Mouse (Mus musculus) embryonic facial prominence, embryonic 13.5 days (tissue): ENCODE data around the gene Hykk. TPM values are rescaled to one million over a fixed set of nuclear protein-coding genes. Genes with fewer than 3 reads are reported as not detected.
"Not testable (repeated sequence)": the region's sequence is repeated elsewhere in the genome, so short reads cannot be mapped to it uniquely, and the experiment has no call there.

ENCODE experiments used
- ATAC-seq: fragments of 200-750 bp; cut with Nextera tagmentation; 2 replicates; pipeline ENCODE4 v1.8.0; 2017; ENCODE audit warnings: low read depth; ENCODE audit not compliant: insufficient number of reproducible peaks, insufficient read depth, low FRiP score, low TSS enrichment
- H3K27ac ChIP-seq: fragments of 300-500 bp; sonication (generic); 2 replicates; pipeline ENCODE4 v1.5.1; 2015; ENCODE audit warnings: moderate library complexity, mild to moderate bottlenecking, inconsistent platforms
- H3K27me3 ChIP-seq: fragments of 300-500 bp; sonication (generic); 2 replicates; pipeline ENCODE4 v1.6.1; 2015; ENCODE audit warnings: mild to moderate bottlenecking, inconsistent platforms
- H3K36me3 ChIP-seq: fragments of 300-500 bp; sonication (generic); 2 replicates; pipeline ENCODE4 v1.6.1; 2015; ENCODE audit warnings: mild to moderate bottlenecking, inconsistent platforms
- H3K4me1 ChIP-seq: fragments of 300-500 bp; sonication (generic); 2 replicates; pipeline ENCODE4 v1.6.1; 2015; ENCODE audit warnings: inconsistent platforms
- H3K4me2 ChIP-seq: fragments of 300-500 bp; sonication (generic); 2 replicates; pipeline ENCODE4 v1.6.1; 2015; ENCODE audit warnings: moderate library complexity, mild to moderate bottlenecking, inconsistent platforms
- H3K4me3 ChIP-seq: fragments of 300-500 bp; sonication (generic); 2 replicates; pipeline ENCODE4 v1.5.1; 2015; ENCODE audit warnings: mild to moderate bottlenecking, inconsistent platforms
- H3K9ac ChIP-seq: fragments of 300-500 bp; sonication (generic); 2 replicates; pipeline ENCODE4 v1.6.1; 2015; ENCODE audit warnings: mild to moderate bottlenecking, inconsistent platforms
- H3K9me3 ChIP-seq: fragments of 300-500 bp; sonication (generic); 2 replicates; pipeline ENCODE4 v1.6.1; 2016; ENCODE audit warnings: inconsistent platforms
- WGBS: fragments of 180-500 bp; shearing (Covaris S2); methylation state at CpG from one replicate; pipeline ENCODE4 v1.1.7; 2015; ENCODE audit warnings: mixed read lengths; 5-methylcytosine and 5-hydroxymethylcytosine counted together
- polyA plus RNA-seq: library from polyadenylated mRNA; unstranded; fragments of >200 nt; fragmentation: Nextera tagmentation; extraction: Ambion mirVana; gene quantifications from 2 replicates; pipeline ENCODE4 v1.2.1, GENCODE M21; 2015

The Hykk gene
- polyA plus RNA-seq, 1 experiment from 2014 or later, result 6.8 TPM

DNA sequence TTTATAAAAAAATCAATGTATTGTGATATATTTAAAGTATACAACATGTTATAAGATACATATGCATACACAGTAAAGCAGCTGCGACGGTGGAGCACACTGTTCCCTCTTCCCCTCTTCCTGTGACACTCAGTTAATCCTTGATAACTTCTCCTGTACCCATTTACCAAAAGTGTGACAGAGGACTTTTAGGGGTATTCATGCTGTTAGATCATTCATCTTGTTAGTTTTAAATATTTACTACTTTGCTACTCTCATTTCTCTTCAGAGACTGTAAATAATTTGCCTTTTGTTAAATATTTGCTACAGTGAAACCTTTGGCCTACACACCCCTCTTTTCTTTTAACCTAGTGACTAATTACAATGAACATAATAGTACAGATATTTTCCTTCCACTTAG lies 15.3 kb downstream of the Hykk start:
- 75% methylated on average over 2 of the region's 2 CpGs for WGBS
- Histone ChIP-seq H3K4me1 (no peaks in the 10 kb centered on the region), H3K4me2 (no peak overlapping the region), H3K36me3 (0 out of 2 replicates have a peak, but pooled peaks cover 3% of the 10 kb centered on the region), H3K27ac (no peak overlapping the region), H3K27me3 (no peaks in the 10 kb centered on the region), H3K9me3 (no peaks in the 10 kb centered on the region), H3K9ac (no peak overlapping the region), H3K4me3 (no peak overlapping the region)
- ATAC-seq, result no peak

DNA sequence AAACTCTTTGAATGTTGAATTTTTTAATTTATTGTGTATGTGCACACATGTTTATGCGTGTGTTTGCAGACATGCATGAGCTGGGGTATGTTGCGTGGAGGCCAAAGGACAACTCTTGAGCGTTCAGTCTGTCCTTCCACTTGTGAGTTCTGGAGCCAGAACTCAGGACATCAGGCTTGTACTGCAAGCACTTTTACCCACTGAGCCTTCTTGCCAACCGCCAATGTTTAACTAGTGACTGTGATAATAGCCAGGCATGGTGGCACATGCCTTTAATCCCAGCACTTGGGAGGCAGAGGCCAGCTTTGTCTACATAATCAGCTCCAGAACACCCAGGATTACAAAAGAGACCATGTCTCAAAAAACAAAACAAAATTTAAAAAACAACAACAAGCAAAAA lies 25.0 kb downstream of the Hykk start:
- Histone ChIP-seq H3K9ac (no peak overlapping the region), H3K4me3 (no peak overlapping the region), H3K36me3 (peaks cover 14% of the 10 kb centered on the region), H3K9me3 (no peaks in the 10 kb centered on the region), H3K4me2 (no peak overlapping the region), H3K27ac (no peak overlapping the region), H3K27me3 (no peaks in the 10 kb centered on the region), H3K4me1 (no peaks in the 10 kb centered on the region)
- no peak for ATAC-seq
- WGBS, result 89% methylated on average over 4 of the region's 4 CpGs

DNA sequence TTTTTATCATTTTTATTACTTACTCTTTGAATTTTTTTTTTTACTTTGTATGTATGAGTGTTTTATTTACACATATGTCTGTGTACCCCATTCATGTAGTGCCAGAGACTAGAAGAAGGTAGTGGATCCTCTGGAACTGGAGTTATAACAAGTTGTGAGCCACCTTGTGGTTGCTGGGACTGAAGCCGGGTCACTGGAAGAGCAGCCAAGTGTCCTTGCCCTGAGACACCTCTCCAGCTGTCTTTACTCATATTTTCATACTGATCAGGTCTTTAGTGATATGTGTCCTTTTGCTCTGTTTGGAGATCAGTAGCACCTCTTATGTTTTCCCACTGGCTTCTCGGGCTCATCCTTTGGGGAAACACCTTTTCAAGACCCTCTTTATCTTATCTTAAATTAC lies 27.4 kb downstream of the Hykk start:
- H3K27ac ChIP-seq, result no peak overlapping the region
- WGBS, result 70% methylated on average over 2 of the region's 2 CpGs
- H3K4me1 ChIP-seq, result no peaks in the 10 kb centered on the region
- no peak overlapping the region for H3K4me2 ChIP-seq
- peaks cover 1% of the 10 kb centered on the region; the same call in 1 of the 2 replicates for H3K36me3 ChIP-seq
- H3K9ac ChIP-seq, result no peak overlapping the region
- no peak overlapping the region for H3K4me3 ChIP-seq
- ATAC-seq, result no peak
- H3K27me3 ChIP-seq, result no peaks in the 10 kb centered on the region
- H3K9me3 ChIP-seq, result no peaks in the 10 kb centered on the region

DNA sequence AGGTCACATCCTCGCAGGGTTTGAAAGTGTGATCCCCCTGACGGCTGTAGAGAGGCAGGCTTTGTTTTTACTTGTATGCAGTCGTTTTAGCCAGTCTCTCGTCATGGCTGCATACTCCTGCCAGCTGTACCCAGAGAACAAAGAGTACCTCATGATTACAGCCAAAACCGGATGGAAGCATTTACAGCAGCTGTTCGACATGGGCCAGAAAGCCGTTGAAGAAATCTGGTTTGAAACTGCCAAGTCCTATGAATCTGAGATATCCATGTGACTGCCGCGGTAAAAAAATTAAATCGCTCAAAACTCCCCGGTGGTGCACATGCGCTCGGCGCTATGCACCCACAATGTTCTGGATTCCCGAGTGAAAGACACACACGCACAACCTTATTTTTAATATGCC lies 29.2 kb downstream of the Hykk start:
- Histone ChIP-seq H3K27ac (no peak overlapping the region), H3K9ac (no peak overlapping the region), H3K4me3 (no peak overlapping the region), H3K4me2 (no peak overlapping the region), H3K4me1 (no peaks in the 10 kb centered on the region; the same call in 1 of the 2 replicates), H3K9me3 (no peaks in the 10 kb centered on the region), H3K27me3 (no peaks in the 10 kb centered on the region), H3K36me3 (no peaks in the 10 kb centered on the region)
- WGBS, result 56% methylated on average over 16 of the region's 16 CpGs
- no peak for ATAC-seq

DNA sequence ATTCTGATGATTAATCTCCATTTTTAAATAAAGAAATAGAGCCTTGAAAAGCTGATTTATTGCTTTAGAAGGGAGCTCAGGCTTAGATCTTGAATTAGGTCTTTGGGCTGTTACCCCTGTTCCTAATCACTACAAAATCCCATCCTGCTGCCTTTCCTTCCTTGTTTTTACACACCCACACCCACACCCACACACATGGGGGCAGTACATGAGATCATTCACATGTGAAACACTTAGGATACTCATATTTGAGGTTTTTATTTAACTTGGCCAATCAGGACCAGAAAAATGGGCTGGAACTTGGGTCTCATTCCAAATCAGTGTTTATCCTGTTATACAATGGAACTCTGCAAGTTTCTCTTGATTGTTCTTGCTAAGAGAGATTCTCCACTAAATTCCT lies 32.4 kb downstream of the Hykk start:
- Histone ChIP-seq H3K4me1 (peaks cover 20% of the 10 kb centered on the region), H3K4me2 (no peak overlapping the region), H3K27me3 (no peaks in the 10 kb centered on the region), H3K9me3 (no peaks in the 10 kb centered on the region), H3K36me3 (peaks cover 25% of the 10 kb centered on the region), H3K9ac (no peak overlapping the region), H3K4me3 (no peak overlapping the region), H3K27ac (no peak overlapping the region)
- no peak for ATAC-seq

DNA sequence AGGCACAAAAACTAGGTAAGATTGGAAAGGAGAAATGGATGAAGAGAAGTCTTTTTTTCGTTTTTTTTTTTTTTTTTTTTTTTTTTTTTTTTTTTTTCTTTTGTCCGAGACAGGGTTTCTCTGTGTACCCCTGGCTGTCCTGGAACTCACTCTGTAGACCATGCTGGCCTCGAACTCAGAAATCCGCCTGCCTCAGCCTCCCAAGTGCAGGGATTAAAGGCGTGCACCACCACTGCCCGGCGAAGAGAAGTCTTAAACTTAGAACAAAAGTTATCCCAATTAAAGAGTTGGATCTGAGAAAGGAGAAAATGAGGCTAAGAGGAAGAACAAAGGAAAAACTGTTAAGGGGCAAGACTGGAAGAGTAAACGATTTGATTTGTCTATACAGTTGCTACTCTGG lies 33.1 kb downstream of the Hykk start:
- peaks cover 28% of the 10 kb centered on the region for H3K36me3 ChIP-seq
- ATAC-seq, H3K27me3 ChIP-seq, H3K9me3 ChIP-seq: not testable (repeated sequence)
- H3K27ac ChIP-seq, result peak overlapping the region; percentile 95
- peaks cover 20% of the 10 kb centered on the region for H3K4me1 ChIP-seq
- H3K9ac ChIP-seq, result peak overlapping the region; percentile 90
- 51% methylated on average over 8 of the region's 8 CpGs for WGBS
- peak overlapping the region; percentile 68 for H3K4me2 ChIP-seq
- H3K4me3 ChIP-seq, result peak overlapping the region; percentile 92

DNA sequence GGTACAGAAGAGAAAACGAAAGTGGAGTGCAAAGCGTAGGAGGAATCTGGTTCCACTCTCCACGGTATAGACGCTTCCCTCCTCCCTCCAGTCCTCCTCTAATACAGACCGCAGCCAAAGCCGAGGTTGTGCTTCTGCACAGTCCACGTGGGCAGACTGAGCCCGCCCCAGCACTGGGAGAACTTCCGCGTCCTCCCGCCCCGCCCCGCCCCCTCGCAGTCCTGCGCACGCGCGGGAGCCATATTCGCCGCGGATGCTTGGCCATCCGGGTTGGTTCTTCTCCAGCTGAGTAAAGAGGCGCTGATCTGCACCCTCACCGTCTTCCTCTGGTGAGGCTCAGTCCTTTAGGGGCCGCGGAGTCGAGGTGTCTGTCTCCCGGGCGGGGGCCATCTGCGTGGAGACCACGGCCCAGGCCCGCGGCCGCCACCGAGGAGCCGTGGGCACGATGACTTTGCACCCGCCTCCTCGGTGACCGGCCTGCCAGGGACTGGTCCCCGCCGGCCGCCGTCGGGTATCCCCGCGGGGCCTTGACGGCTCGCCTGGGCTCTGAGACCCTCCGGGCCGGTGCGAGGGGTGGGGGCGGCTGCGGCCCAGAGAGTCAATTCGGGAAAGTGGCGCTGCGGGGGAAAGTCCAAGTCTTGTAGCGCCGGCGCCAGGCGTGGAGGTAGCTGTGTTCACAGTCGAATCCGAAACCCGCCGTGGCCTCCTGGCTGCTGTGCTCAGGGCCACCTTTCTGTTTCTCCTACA lies 33.7 kb downstream of the Hykk start, which contains the start of the genes Psma4 and AY074887:
Gene Psma4 (plus strand): TSS at position 216 of the 747 bp plus-strand sequence.
Gene AY074887 (minus strand): TSS at position 424 of the 747 bp plus-strand sequence.
- under 1% methylated on average over 65 of the region's 65 CpGs for WGBS

DNA sequence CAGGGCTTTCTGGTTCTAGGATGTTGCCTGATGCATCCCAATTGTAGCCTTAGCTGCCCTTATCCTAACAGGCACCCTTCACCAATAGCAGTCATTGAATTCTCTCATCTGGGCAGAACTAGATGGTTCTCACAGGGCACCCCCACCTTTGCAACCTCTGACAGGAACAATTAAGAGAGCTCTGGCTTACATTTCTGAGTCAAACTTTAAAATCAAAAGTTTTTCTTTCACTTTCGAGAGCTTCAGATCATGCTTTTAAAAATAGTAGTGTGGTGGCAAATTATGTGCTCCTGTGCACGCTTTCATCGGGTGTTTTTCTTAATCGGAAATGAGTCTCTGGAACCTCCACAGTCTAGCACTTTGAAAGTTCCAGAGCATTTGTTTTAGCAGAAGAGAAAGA lies 44.0 kb downstream of the Hykk start:
- Histone ChIP-seq H3K27me3 (no peaks in the 10 kb centered on the region), H3K4me1 (no peaks in the 10 kb centered on the region), H3K36me3 (peaks cover 41% of the 10 kb centered on the region), H3K27ac (no peak overlapping the region), H3K9ac (no peak overlapping the region), H3K9me3 (peaks cover 5% of the 10 kb centered on the region; the same call in 1 of the 2 replicates), H3K4me3 (no peak overlapping the region), H3K4me2 (no peak overlapping the region)
- ATAC-seq, result no peak
- WGBS, result 86% methylated on average over 4 of the region's 4 CpGs

More for the DNA sequence above, 33.7 kb downstream of the Hykk start, which contains the start of the genes Psma4 and AY074887:
- peak within 1 kb of the TSS; percentile 92 for H3K4me3 ChIP-seq
- H3K36me3 ChIP-seq, result peaks cover 34% of the 10 kb centered on the region
- peak within 1 kb of the TSS; percentile 90 for H3K9ac ChIP-seq
- no peaks in the 10 kb centered on the region for H3K27me3 ChIP-seq
- H3K27ac ChIP-seq, result peak within 1 kb of the TSS; percentile 95
- no peaks in the 10 kb centered on the region for H3K9me3 ChIP-seq
- peak within 1 kb of the TSS; percentile 68 for H3K4me2 ChIP-seq
- peaks cover 20% of the 10 kb centered on the region for H3K4me1 ChIP-seq
- ATAC-seq, result peak; percentile 100

DNA sequence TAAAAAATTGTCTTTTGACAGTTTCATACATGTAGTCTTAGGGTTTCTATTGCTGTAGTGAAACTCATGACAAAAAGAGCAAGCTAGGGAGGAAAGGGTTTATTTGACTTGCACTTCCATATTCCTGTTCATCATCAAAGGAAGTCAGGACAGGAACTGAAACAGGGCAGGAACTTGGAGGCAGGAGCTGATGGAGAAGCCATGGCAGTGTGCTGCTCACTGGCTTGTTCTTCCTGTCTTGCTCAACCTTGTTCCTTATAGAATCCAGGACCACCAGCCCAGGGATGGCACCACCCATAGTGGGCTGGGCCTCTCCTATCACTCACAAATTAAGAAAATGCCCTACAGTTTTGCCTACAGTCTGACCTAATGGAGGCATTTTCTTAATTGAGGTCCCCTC lies 46.6 kb downstream of the Hykk start:
- Histone ChIP-seq H3K27ac (no peak overlapping the region), H3K9ac (no peak overlapping the region), H3K9me3 (peaks cover 5% of the 10 kb centered on the region; the same call in 1 of the 2 replicates), H3K4me2 (no peak overlapping the region), H3K4me3 (no peak overlapping the region), H3K27me3 (no peaks in the 10 kb centered on the region), H3K4me1 (no peaks in the 10 kb centered on the region), H3K36me3 (peaks cover 16% of the 10 kb centered on the region)
- ATAC-seq, result no peak

DNA sequence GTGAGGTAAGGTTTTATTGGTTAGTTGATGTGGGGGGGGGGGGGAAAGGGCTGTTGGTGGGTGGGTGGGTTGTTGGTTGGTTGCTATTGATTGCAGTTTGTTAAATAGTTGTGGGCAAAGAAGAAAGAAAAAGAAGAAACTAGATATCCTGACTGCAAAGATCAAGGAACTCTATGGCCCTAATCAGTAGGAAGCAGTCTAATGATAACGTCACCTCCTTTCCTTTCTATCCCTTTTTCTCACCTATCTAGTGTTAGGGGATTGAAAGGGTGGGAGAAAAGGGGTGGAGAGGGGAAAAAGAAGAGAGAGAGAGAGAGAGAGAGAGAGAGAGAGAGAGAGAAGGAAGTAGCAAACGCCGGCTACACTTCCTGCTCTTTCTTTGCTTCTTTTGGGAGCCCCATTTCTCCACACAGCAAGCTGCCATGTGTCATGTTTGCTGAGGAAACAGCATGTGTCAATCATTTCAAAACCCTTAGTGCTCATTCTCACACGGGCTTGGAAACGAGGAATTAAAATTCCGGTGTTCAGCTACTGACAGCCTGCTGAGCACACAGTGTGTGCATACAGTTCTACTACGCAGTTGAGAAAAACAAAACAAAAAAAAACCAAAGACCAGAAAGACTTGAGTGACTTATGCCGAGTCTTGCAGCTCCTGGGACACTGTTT lies 53.0 kb downstream of the Hykk start:
- H3K27ac ChIP-seq, result no peak overlapping the region
- WGBS, result 66% methylated on average over 8 of the region's 8 CpGs
- no peaks in the 10 kb centered on the region for H3K36me3 ChIP-seq
- no peak overlapping the region for H3K4me2 ChIP-seq
- no peaks in the 10 kb centered on the region for H3K9me3 ChIP-seq
- H3K27me3 ChIP-seq, result no peaks in the 10 kb centered on the region
- no peak overlapping the region for H3K4me3 ChIP-seq
- no peak for ATAC-seq
- no peak overlapping the region for H3K9ac ChIP-seq
- no peaks in the 10 kb centered on the region for H3K4me1 ChIP-seq

DNA sequence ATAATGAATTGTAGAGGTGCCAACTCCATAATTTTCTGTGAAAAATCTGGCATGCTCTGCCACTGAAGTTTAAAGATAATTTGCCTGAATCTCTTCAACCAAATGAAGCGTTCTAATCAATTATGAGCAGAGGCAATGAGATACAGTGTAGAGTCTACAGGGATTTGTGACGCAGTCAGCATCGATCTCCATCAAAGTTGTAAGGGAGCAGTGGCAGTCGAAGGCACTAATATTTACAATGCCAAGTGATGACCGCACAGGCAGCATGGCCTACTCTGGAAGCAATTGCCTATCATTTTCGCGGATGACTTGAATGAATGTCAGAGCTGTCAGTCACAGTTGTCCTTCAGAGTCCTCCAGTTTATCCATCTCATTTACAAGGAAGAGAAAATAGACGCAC lies 63.6 kb downstream of the Hykk start, which contains the start of gene Chrna5:
Gene Chrna5 (plus strand): TSS at position 207 of the 400 bp plus-strand sequence.
- Histone ChIP-seq H3K4me3 (peak within 1 kb of the TSS; percentile 61), H3K4me1 (peaks cover 10% of the 10 kb centered on the region), H3K27ac (no peak within 1 kb of the TSS), H3K9me3 (no peaks in the 10 kb centered on the region), H3K27me3 (peaks cover 54% of the 10 kb centered on the region), H3K4me2 (peak within 1 kb of the TSS; percentile 91), H3K9ac (peak within 1 kb of the TSS; percentile 64), H3K36me3 (no peaks in the 10 kb centered on the region)
- ATAC-seq, result no peak
- 53% methylated on average over 8 of the region's 8 CpGs for WGBS
